Mouse (Mus musculus) CH12F3 (cell line): ENCODE results near the gene Prss50.

Source experiments
- in situ Hi-C: fragments of 300-500 bp; cut with MboI; formaldehyde crosslinking; loops from 2 replicates; pipeline ENCODE4 v1.14.3; 2020; ENCODE audit warnings: low sequenced_read_pairs

Prss50 gene

DNA sequence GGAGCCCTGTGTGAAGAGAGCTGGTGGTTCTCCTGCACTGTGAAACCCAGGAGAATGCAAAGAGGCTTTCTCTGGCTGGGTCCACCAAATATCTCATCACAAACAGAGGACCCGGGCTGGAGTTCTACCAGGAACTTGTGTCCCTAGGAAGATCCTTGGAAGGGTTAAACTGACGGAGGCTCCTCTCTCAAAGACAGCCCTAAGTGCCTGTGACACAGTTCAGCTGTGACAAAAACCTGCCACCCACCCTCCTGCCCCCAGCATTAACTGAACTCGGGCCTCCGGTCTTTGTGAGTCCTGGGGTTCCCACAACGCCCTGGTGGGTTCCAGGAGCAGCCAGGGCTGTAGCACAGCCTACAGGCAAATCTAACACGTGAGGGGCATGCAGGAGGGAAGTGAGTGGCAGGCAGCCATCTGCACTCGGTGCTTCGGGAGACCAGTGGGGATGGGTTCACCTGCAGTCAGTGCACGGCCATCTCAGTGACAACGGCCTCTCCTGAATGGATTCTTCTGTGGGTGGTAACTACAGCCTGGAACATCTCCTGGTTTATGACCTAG is 41.8 kb downstream of the Prss50 start:
- in situ Hi-C loops = no loop called here

DNA sequence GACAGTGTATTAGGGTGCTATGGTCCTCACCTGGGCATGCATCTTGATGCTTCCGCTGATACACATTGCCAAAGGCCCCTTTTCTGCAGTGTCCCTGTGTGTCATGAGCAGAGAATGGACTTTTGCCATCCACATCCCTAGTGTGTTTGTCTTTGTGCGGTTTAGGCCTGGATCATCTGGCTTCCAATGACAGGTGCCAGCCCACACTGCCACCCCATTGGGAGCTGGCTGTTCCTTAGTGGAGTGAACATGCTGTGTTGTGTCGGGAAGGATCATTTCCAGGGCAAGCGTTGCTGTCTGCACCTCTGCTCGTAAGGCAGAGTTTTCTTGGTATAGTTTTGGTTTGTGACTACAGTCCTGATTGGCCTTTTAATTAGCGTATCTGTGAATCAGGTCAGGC is 43.4 kb downstream of the Prss50 start:
- in situ Hi-C loops = no loop called here

DNA sequence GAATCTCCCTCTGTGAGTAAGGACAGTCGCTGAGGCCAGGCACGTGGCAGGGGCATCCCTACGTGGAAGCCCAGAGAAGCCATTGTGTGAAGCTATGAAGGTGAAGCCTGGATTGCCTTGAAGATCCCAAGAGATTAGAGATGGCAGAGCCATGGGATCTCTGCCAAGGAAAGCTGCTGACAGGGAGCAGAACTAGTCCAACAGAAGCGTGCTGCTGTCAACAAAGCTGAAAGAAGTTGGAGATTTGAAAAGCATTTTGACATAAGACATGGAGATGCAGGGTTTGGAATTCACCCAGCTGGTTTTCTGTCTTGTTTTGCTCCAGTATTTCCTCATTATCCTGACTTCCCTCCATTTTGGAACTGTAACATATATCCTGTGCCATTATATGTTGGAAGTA is 44.5 kb downstream of the Prss50 start:
- in situ Hi-C loops = no loop called here

DNA sequence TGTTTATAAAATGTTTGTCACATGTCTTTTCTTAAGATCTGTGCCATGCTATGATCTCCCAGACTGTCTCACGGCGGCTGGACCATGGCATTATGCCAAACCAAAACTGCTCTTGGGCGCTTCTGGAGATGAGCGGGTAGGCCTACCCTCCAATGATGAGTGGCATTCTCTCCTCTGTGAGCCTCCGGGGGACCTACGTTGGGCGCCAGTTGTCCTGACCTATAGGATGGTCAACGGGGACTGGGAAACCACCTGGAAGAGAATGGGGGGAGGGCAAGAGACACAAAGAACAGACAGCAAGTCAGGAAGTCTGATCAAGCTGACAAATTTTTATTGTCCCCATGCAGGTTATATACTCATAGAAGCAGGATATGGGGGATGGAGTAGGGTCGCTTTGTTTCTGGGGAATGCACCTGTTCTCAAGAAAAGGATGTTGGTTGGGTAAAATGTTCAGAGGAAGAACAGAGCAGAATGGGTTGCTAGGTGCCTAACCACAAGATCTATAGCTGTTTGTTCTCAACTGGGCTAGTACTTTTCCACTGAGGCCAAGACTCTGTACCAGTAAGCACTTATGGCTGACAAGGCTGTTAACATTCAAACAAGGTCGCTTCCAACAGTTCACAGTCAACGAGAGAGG is 49.6 kb downstream of the Prss50 start:
- in situ Hi-C loops = no loop called here

DNA sequence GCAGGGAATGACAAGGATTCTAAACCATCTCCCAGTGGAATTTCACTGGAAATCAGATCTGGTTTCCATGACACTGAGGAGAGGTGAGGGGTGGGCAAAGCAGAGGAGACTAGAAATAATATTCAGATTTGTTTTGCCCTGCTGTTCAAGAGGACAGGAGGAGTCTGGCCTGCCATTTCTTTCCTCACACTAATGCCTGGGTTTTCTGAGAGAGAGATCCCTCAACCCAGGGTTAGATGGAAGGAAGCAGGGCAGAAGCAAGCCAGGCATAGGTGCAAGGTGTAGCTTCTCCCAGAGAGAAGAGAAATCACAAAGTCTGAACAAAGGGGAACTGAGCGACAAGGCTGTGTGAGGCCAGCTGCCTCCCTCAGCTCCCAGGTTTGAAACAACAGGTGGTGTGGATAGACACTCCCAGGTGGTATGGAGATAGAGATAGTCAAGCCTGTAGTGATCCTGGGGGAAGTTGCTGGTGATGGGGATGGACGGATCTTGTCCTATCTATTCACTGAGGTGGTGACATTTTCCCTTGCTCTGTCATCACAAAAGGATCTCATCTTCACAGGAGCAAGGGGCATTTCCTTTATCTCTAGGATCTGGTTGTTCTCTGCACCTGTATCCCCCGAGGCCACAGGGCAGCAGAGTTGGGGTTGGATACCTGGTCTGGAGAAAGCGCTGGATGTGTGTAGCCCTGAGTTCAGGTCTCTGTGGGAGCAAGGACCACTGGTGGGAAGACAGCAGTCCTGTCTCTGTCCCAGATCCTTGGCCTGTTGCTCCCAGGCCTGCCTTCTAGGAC is 50.3 kb downstream of the Prss50 start:
- in situ Hi-C loops = no loop called here

DNA sequence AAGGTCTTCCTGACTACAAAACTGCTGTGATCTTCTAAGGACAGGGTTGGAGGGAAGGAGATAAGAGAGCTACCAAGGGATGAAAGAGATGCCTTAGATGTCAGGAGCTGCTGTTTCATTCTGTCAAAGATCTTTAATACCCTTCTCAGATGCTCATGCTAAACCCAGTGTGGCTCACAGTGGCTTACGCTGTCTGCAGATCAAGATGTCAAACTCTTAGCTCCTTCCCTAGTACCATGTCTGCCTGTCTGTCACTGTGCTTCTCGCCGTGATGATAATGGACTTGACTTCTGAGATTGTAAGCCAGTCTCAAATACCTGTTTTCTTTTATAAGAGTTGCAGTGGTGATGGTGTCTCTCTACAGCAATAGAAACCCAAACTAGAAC is 50.9 kb downstream of the Prss50 start:
- in situ Hi-C loops = no loop called here

DNA sequence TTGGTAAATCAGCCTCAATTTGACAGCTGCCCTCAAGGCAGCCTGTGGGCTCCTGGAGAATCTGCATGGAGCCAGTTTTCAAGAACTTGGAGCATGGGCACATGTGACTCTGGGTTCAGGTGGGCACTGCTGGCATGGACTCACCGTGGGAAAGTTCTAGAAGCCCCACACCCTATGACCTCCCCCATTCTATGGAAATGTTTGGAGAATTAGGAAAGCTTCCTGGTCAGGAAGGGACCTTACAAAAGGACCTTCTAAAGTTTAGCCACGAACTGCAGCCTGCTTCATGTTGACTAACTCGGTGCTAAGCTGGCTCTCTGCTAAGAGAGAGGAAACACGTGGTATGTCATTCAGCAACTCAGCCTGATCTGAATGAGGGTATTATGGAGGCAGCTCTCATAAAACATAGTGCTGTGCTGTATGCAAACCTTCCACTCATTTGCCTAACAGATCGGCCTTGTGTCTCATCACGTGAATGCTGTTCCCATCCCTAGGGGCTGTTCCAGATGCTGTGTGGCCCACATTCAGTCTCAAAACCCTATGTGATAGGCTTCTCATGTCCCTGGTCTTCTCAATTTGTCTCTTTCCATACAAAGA is 51.7 kb downstream of the Prss50 start:
- in situ Hi-C loops = no loop called here
